Mouse (Mus musculus): ENCODE measurements around the gene Pitpna.

DNA sequence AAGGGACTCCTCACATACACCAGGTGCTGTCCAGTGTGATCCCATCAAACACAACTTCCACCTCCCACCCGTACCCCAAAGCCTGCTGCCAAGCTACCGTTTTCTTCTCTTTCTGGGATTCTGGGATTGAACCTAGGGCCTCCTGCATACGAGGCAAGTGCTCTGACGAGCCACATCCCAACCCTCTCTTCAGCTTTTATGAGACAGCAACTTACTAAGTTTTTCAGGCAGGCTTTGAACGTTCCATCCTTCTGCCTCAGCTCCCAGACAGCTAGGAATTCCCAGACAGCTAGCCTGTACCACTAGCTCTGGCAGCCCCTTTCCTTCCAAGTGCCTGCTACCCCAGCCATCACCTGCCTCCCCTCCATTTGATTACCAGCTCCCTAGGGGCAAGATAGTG is 934 bp upstream of the Pitpna start:
- TF ChIP-seq CTCF (IDR thresholded peaks at IDR 0.05; ENCODE audit: low read depth) (no peak), EP300 (IDR thresholded peaks at IDR 0.05; ENCODE audit: low read depth) (no peak)

Data from heart, postnatal 0 days (tissue).